Mouse (Mus musculus): ENCODE data around the gene Rab9.

GRCm38 (mm10) chrX:166453532-166453931, 26.1 kb downstream of the Rab9 start:
- no peak for TF ChIP-seq GATA1 (IDR thresholded peaks at IDR 0.05; ENCODE audit: borderline replicate concordance, low read length)
- TF ChIP-seq FLI1 (IDR thresholded peaks at IDR 0.05; ENCODE audit: low read length) = no peak

All from megakaryocyte, embryonic 14.5 days (primary cell).